Mouse (Mus musculus) spleen, embryonic (tissue): ENCODE measurements at regions not wholly inside any gene's neighbourhood (a gene's known extent, or its start where the extent isn't known, plus 50 kb on each side); places are given as distances from the start of the nearest gene placed in this dataset.

ENCODE experiments used
- CTCF ChIA-PET: fragments of 350-600 bp; sonication (Branson Sonifier 250); formaldehyde crosslinking; loops from one replicate; lab custom pipeline; 2022; lab: Charles Lee

DNA sequence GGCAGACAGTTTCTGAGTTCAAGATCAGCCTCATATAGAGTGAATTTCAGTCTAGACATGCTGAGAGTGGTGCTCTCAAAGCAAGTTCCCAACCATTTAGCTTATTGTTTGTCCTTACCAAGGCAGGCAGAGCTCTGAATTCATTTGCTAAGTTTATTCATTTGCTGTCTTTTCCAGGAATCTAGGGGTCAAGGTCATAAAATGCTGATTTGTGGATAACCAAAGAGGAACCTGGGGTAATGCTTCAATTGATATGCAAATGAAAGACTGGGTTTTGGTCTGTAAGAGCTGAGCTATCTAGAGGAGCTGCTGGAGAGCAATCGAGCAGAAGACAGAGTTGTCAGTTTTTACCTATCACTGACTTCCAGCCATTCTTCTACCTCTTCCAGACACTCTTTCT is 832.8 kb downstream of the Ryr2 start:
- CTCF ChIA-PET = no interaction called here

DNA sequence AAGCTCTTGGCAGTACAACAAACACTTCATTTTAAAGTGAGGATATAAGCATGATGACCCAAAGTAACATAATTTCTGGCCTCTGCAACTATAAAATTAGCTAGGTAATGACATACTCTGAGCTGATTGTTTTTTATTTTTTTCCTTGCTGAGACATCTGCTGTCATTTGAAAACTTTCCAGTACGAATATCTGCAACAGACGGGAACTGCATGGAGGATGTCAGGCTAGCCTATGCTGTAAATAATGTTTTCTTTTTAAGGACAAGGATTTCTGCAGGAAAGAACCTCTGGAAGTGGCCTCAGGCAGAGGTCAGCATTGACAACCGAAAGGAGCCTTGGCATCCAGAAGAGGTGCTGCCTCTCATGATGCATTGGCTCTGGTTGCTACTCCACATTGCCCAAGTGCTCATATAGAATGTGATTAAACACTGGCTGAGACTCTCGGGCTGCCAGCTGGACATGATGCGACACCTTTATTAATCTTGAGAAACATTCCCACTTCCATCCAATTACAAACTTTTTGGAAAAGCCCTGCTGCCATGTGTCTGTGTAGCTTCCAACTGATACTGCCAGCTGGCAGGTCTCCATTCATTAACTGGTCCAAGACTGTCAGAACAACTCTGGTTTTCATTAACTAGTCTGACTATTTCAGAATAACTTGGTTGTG is 837.9 kb downstream of the Ryr2 start:
- CTCF ChIA-PET = no interaction called here

DNA sequence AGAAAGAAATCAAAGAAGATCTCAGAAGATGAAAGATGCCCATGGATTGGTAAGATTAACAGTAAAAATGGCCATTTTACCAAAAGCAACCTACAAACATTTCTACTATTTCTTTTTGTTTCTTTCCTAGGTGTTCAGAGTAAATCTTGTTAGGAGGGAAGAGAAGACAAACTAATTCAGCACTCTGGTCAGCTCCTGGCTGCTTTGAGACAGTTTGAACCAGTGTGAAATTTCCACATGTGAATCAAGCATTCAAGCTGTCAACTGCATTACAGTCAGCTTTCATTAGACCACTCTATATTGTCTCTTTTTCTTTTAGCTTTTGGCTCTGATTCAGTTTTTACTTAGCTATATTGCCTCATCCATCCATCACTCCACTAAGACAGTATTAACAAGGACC is 859.2 kb downstream of the Ryr2 start:
- CTCF ChIA-PET = no interaction called here

DNA sequence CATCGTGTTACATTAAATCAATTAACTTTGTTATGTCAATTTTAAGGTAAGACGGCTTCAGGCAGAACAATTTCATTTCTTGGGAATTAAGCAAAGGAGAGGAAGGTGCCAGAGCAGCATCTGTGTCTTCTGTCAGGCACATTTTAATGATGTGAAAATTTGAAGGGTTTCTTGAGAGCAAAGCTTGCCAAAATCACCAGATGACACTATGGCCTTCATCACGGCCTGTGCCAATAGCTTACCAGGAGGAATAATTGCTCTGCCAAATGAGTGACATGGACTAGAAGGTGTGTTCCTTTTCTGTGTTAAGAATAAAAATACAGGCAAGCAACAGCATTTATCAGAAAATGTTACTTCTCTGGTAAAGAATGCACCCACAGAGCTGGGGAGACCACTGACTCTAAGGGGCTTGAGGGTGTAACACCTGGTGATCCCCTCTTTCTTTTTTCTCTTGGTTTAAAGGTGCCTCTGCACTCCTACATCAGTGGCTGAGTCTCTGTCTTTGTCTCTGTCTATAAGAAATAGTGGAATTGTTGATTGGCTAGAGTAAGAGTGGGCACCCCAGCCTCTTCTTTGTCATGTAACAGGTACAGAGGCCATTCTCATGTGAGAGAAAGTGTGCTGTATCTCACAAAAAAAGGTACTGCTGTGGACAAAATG is 856.2 kb upstream of the Chrm3 start:
- CTCF ChIA-PET = no interaction called here

DNA sequence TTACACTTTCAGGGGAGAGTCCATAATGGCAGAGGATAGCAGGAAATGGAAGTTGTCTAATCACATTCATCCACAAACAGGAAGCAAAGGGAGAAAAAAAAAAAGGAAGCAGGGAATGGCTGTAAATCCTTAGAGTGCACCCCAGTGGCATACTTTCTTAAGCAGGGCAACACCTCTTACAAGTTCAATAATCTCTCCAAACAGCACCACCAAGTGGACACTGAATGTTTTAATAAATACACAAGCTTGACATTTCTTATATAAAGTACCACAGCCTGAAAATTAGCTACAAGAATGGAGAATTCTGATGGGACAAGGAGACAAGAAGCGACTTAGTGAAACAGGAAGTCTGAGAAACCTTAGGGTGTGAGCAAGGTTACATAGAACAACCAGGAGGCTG is 849.5 kb upstream of the Chrm3 start:
- CTCF ChIA-PET = no interaction called here

DNA sequence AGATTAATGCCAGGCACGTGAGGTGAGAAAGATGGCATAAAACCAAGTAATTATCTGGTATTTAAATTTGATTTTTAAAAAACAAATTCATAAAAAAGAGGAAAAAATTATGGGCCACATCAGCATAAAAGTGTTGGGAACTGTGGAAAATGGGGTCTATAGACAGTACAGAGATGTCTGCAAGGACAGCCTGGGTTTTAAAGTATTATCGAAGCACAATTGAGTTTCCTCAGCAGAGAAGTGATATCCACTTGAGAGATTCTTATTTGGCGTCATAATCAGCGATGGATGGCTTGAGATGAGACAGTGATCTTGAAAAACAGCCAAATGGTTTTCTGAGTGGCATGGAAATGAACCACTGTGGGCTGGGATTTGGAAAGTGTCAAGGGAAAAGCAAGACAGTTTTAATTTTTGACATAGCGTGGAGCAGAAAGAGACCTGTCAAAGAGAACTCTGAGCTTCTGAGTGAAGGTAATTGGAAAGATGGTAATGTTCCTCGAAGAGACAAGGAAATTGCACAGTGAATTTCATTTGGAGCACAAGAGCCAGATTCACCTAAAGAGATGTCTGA is 844.7 kb upstream of the Chrm3 start:
- CTCF ChIA-PET = no interaction called here

DNA sequence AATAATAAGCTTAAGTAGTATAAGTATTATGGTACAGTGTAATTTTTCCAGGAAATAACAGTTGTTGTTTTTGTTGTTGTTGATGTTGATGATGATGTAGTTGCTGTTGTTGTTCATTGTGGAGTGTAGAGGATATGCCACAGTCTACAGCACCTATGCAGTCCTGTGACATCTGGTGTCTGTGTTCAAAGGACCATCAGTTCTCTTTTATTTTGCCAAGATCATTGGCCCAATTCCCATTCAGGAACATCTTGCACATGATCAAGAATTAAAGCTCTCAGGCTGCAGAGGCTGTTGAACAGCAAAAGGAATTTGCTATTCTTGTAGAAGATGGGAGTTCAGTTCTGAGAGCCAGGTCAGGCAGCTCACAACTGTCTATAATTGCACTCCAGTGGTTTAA is 841.3 kb upstream of the Chrm3 start:
- CTCF ChIA-PET = no interaction called here

DNA sequence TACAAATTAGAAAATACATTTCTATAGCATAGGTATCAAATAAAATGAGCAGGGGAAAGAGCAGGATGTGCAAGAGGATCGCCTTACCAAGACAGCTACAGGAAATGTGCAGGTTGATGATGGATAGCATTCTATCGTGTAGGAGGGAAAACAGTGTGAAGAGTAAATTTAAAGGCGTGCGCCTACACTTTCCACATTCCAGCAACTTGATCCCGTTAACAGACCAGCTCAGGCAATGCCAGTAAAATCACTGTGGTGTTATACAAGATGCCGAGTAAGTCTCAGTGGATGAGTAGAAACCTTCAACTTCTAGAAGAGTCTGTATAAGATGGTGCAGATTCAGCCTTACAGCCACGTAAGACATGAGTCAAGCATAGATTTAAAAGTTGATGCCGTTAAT is 831.8 kb upstream of the Chrm3 start:
- CTCF ChIA-PET = no interaction called here

DNA sequence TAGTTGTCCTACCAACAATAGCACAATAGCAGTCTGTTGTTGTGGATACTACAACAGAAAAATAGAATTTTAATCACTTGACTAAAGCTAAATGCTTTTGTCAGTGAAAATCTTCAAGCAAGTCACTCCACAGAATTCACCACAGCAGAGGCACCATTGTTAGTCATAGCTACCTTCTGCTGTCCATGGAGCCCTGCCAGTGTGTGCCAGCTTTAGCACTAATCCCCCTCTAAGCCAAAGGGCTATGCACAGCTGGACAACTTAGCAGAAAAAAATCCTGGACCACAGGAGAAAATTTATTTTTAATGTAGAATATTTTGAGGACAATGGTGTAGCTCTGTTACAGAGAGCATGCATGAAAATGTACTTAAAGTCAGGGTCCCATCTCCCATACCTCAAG is 820.5 kb upstream of the Chrm3 start:
- CTCF ChIA-PET = no interaction called here

DNA sequence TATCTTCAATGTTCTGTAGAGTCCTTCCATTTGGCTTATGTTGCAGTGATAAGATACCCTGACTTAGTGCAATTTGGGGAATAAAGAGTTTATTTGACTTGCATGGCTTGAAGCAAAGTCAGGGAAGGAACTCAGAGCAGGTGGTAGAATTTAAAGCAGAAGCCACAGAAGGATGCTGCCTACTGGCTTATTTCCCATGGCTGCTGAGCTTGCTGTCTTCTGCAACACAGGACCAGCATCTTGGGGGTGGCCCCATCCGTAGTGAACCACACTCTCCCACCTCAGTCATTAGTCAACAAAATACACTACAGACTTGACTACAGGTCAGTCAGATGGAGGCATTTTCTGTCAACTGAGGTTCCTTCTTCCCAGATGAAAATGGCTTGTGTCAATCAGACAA is 819.7 kb upstream of the Chrm3 start:
- CTCF ChIA-PET = no interaction called here

DNA sequence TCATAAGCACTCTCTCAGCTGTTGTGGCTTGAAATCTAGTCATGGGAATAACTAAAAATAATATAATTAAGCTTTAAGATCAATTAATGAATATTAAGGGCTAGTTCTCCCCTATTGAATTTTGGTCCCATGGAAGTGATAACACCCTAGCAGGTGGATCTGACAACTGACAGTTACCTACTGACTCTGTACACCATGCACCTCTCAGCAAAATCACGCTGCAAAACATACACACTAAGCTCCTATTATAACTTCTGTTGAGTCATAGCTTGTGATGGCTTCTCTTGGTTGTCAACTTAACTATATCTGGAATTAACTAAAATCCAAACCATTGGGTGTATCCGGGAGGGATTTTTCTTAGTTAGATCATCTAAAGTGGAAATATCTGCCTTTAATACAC is 817.9 kb upstream of the Chrm3 start:
- CTCF ChIA-PET = no interaction called here

DNA sequence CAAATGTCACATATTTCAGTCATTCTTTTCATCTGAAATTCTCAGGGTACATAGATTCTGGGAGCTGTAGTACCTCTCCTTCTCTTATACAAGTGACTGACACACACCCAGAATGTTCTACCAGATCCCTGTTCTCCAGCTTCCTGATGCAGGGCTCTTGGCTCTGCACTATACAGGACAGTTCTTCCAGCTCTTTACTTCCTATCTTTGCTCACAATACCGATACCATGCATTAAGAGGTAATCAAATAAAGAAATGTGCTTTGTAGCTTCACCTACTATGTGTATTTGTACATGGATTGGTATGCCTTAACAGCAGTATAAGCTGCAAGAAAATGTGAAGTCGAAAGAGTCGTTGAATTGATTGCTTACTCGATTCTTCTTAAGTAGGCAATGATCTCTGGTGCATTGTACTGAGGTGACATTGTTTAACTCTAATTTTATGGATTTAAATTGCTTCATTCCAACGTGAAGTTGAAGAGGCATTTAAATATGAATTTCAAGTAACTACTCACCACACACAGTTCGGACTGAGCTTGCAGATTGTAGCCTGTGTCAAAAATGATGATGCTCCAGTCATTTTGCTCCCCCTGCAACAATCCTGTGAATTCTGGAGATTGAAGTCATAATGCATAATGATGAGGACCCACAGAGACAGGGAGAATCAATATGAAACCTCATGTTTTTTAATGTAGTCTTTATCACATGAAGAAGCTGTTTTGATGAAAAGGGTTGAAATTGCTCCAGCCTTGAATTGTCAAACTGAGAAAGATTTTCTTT is 817.2 kb upstream of the Chrm3 start:
- CTCF ChIA-PET = no interaction called here

DNA sequence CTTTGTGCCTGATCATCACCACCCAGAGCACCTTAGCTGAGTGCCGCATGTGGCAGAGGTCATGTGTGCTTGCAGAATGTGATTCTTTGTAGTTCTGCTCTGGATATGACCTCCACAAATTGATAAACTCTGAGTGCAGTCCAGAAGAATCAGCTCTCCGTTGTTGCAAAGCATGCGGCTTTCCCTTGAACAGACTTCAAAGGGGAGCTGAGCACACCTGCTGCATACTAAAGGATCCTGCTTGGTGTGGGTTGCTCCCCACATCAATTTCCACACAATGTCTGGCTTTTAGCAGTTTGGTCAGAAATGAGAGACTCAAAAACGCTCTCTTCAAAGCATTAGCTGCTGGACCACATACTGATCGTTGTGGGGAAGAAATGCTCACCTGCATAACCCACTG is 806.5 kb upstream of the Chrm3 start:
- CTCF ChIA-PET = no interaction called here

DNA sequence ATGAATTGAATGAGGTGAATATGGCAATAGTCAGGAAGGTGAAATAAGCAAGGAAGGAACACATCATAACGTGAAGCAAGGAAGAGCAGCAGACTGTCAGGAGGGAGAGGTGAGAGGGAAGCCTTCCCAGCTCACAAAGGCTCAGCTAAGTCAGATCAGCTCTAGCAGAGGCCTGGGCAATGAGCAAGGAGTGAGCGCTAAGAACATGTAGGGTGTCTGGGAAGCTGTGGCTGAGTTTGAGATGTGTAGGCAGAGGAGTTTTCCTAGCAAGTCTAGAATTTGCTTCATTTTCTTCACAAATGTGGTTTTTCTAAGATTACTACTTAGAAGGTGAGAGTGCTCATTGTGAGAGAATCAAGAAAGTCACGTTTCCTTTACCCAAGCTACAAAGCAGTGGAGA is 803.5 kb upstream of the Chrm3 start:
- CTCF ChIA-PET = no interaction called here

DNA sequence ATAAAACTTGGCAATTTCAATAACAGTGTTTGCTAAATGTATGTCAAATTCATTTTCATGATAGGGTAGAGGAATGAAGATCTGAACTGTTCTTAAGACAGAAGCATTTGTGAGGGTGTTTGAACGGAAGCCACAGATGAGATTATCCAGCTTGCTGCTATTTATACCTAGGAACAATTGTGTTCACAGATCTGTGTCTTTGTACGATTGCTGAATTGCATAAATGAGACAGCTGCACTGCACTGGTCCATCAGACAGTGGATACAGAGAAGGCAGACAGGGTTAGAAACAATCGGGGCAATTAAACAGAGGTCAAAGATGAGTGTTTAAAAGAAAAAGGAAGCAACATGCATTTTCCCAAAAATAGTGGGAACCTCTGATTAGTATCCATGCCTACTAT is 786.6 kb upstream of the Chrm3 start:
- CTCF ChIA-PET = no interaction called here

DNA sequence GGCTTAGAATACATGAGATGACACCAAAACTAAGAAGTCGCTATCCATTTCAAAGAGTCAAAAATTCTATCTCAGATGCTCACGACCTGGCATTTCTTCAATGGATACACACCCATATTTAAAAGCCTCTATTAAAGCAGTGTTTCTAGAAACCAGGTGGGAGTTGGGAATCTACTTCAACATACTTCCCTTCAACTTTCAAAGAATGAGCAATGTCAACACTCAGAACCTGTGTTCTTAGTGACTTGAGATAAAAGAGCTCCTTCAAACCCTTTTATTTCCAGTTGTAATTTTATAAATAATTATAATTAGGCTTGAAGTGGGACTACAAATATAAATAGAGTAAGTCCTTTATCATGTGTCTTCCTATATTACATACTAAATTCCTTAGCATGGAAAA is 747.0 kb upstream of the Chrm3 start:
- CTCF ChIA-PET = no interaction called here

DNA sequence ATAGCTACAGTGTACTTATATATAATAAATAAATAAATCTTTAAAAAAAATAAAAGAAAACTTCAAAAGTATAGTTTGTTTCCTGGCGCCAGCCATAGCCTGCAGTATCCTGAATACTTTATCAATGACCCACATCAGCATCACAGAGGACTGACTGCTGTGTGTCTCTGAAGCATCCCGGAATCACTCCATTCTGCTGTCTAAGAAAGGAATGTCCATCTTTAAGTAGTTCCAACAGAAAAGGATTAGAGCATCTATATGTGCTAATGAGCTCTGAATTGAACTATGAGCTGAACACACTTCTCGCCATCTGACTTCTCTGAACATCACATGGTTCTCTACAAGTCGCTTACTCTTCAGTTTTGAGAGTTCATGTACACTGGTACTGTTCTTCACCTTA is 745.8 kb upstream of the Chrm3 start:
- CTCF ChIA-PET = no interaction called here

DNA sequence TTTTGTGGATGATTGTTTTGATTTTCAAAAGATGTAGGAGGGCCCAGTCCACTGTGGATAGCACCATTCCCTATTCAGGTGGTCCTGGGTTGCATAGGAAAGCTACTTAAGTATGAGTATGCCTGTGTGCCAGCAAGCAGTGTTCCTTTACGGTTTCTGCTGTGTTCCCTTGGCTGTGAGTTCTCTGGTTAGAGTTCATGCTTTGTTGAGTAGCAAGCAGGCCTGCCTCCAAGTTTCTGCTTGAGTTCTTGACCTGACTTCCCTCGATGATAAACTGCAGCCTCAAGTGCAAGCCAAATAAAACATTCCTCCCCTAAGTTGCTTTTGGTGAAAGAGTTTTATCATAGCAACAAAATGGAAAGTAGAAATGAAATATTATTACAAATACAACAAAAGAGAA is 744.9 kb upstream of the Chrm3 start:
- CTCF ChIA-PET = no interaction called here

DNA sequence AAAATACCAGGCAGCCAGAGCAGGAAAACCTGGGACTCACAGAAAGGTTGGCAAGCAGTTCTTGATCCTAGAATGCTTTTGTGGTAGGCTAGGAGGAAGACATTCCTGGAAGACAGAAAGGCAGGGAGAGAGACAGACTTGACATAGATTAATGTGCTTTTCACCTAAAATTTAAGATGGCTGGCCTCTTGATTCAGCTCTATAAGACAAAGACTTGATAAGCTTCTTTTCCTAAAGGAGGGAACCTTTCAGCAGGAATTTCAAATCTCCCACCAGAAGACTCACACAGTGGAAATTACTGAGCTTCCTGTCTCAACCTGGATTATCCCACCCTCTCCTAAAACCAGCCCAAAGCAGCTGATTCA is 738.9 kb upstream of the Chrm3 start:
- CTCF ChIA-PET = no interaction called here

DNA sequence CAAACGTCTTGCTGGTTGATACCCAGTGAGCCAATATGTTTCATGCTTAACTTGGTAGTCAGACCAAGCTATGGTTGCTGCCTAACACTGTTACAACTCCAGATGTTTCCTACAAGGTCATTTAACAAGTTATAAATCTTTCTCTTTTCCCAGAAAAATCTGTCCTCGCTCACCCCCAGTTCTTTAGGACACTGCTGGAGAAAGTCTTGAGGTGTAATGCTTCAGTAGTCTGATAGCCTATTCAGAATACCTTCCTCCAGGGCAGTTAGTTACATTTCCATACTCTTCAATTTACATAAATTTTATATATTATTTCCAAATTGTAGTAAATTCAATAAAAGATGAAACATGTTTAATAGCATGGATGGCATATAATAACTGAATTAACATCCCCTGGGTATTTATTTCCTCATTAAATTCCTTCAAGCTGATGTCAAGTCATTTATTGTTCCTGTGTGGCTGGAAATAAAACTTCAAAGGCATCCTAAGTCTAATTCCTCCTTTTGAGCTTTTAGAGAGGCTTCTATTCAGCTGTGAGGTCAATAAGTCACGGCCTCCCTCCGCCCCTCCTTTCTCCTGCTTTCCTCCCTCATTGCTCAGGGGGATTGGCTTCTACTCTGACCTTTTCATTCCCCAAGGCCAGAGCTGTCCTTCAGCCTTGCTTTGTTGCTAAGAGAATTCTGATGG is 738.4 kb upstream of the Chrm3 start:
- CTCF ChIA-PET = no interaction called here

DNA sequence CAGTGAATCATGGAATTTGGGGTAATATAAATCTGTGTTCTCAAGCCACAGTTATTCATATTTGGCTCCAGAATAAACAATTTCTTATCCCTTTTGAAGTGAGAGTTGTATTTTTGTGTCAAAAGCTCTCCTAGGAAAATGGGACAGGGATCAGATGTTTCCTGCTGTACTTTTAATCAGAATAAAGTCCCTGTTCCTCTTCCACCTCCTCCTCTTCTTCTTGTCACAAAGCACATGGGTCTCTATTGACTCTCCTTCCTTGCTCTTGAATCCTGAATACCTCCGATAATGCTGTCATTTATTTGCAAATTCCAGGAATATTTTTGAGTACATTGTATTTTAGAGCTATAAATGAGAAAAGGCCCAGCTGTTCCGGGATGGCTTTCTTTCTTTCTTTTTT is 732.3 kb upstream of the Chrm3 start:
- CTCF ChIA-PET = no interaction called here
